Mouse (Mus musculus): ENCODE results near the gene Engase. TPM values are rescaled to one million over a fixed set of nuclear protein-coding genes. Genes with fewer than 3 reads are reported as not detected.

Engase gene
- polyA plus RNA-seq, 1 experiment, result 8.3 TPM

DNA sequence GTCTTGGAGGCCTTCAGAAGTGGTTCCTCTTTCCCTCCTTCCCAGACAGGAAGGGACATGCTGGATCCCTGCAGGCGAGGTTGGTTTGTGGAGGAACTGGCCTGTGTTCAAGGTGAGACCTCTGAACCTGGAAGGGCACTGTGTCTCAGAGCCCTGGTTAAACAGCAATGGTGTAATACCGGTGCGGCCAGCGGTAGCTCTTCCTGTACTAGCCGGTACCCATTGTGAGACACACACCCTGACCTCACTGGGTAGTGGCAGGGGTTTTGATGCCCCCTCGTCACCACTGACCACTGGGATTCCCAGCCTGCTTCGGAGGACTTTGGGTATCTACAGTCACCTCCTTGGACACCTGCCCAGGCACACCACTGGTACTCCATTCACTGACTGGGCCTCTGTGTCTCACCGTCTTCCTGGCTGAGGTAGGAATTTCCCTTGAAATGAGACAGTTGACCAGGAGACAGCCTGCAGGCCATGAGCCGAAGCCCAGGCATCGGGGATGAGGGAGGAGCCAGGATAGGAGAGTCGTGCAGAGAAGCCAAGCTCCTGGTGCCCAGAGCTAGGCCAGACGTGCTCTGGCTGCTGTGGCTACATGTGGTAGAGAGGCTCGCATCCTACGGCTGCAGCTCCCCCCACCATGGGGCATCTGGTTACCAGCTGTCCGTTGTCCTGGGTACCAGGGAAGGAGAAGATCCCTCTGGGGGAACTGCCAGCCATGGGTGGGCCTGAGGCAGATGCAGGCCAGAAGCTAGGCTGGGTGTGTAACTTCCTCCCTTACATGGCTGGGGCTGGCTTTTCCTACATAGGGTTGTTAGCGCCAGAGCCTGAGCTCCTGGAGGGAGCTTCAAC, 45.3 kb upstream of the Engase start:
- Histone ChIP-seq H3K4me1 (ENCODE audit: control insufficient read depth, insufficient read depth, low read length) (peaks cover 11% of the 10 kb centered on the region), H3K4me3 (replicated peaks; ENCODE audit: insufficient read depth, low read depth, low read length) (no peak overlapping the region), H3K27ac (ENCODE audit: insufficient read depth, low read length) (no peak overlapping the region), H3K27me3 (ENCODE audit: control insufficient read depth, insufficient read depth, low read length) (no peaks in the 10 kb centered on the region)
- no peak for DNase-seq
- TF ChIP-seq POLR2A (IDR thresholded peaks at IDR 0.05; ENCODE audit: borderline replicate concordance, insufficient read depth, low read length), result no peak
- TF ChIP-seq CTCF (IDR thresholded peaks at IDR 0.05; ENCODE audit: borderline replicate concordance, insufficient read depth, low read depth, low read length), result no peak
- WGBS, result 84% methylated on average over 16 of the region's 16 CpGs

GRCm38 (mm10) chr11:118433398-118433868, 43.2 kb upstream of the Engase start:
- no peak overlapping the region for H3K27ac ChIP-seq (ENCODE audit: insufficient read depth, low read length)
- no peak for DNase-seq
- H3K4me3 ChIP-seq (replicated peaks; ENCODE audit: insufficient read depth, low read depth, low read length), result no peak overlapping the region
- H3K4me1 ChIP-seq (ENCODE audit: control insufficient read depth, insufficient read depth, low read length), result peaks cover 28% of the 10 kb centered on the region
- no peaks in the 10 kb centered on the region for H3K27me3 ChIP-seq (ENCODE audit: control insufficient read depth, insufficient read depth, low read length)
- TF ChIP-seq CTCF (IDR thresholded peaks at IDR 0.05; ENCODE audit: borderline replicate concordance, insufficient read depth, low read depth, low read length), result no peak
- TF ChIP-seq POLR2A (IDR thresholded peaks at IDR 0.05; ENCODE audit: borderline replicate concordance, insufficient read depth, low read length), result no peak
- 63% methylated on average over 10 of the region's 10 CpGs for WGBS

- H3K4me3 ChIP-seq (replicated peaks; ENCODE audit: insufficient read depth, low read depth, low read length), result no peak overlapping the region
- H3K4me1 ChIP-seq (ENCODE audit: control insufficient read depth, insufficient read depth, low read length), result peaks cover 30% of the 10 kb centered on the region
- WGBS, result 73% methylated on average over 13 of the region's 13 CpGs
- DNase-seq, result no peak
- no peak overlapping the region for H3K27ac ChIP-seq (ENCODE audit: insufficient read depth, low read length)
- no peaks in the 10 kb centered on the region for H3K27me3 ChIP-seq (ENCODE audit: control insufficient read depth, insufficient read depth, low read length)
- TF ChIP-seq POLR2A (IDR thresholded peaks at IDR 0.05; ENCODE audit: borderline replicate concordance, insufficient read depth, low read length) (no peak), CTCF (IDR thresholded peaks at IDR 0.05; ENCODE audit: borderline replicate concordance, insufficient read depth, low read depth, low read length) (no peak)
Observed at GRCm38 (mm10) chr11:118434093-118434492, 42.5 kb upstream of the Engase start.

- DNase-seq, result peak; percentile 76 to 81
- Histone ChIP-seq H3K4me3 (replicated peaks; ENCODE audit: insufficient read depth, low read depth, low read length) (no peak overlapping the region), H3K27me3 (ENCODE audit: control insufficient read depth, insufficient read depth, low read length) (no peaks in the 10 kb centered on the region), H3K27ac (ENCODE audit: insufficient read depth, low read length) (no peak overlapping the region), H3K4me1 (ENCODE audit: control insufficient read depth, insufficient read depth, low read length) (peaks cover 29% of the 10 kb centered on the region)
- TF ChIP-seq POLR2A (IDR thresholded peaks at IDR 0.05; ENCODE audit: borderline replicate concordance, insufficient read depth, low read length) (no peak), CTCF (IDR thresholded peaks at IDR 0.05; ENCODE audit: borderline replicate concordance, insufficient read depth, low read depth, low read length) (peak; percentile 66)
- under 1% methylated on average over 6 of the region's 6 CpGs for WGBS
Observed at GRCm38 (mm10) chr11:118436471-118436935, 40.1 kb upstream of the Engase start.

- TF ChIP-seq POLR2A (IDR thresholded peaks at IDR 0.05; ENCODE audit: borderline replicate concordance, insufficient read depth, low read length), result no peak
- no peak for TF ChIP-seq CTCF (IDR thresholded peaks at IDR 0.05; ENCODE audit: borderline replicate concordance, insufficient read depth, low read depth, low read length)
Observed at GRCm38 (mm10) chr11:118438665-118439414, 37.8 kb upstream of the Engase start.

DNA sequence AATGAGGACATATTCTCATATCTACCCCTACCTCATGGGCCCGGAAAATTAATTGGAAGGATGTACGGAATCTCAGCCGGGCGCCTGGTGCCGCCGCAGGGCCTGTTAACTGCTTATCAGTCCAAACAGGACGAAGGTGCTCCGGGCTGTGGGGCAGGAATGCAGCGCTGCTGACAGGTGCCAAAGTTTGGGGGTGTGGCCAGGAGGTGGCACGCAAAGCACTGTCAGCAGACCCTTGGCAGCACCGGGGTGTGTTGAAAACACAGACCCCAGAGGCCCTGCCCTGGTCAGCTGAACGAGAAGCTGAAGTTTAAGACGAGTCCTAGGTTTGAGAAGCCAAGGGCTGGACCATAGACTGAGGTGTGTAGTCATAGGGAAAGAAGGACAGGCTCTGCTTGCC, 33.9 kb upstream of the Engase start:
- WGBS, result 88% methylated on average over 13 of the region's 13 CpGs
- Histone ChIP-seq H3K4me3 (replicated peaks; ENCODE audit: insufficient read depth, low read depth, low read length) (no peak overlapping the region), H3K27me3 (ENCODE audit: control insufficient read depth, insufficient read depth, low read length) (no peaks in the 10 kb centered on the region), H3K4me1 (ENCODE audit: control insufficient read depth, insufficient read depth, low read length) (peaks cover 18% of the 10 kb centered on the region), H3K27ac (ENCODE audit: insufficient read depth, low read length) (no peak overlapping the region)
- DNase-seq, result no peak
- TF ChIP-seq POLR2A (IDR thresholded peaks at IDR 0.05; ENCODE audit: borderline replicate concordance, insufficient read depth, low read length) (no peak), CTCF (IDR thresholded peaks at IDR 0.05; ENCODE audit: borderline replicate concordance, insufficient read depth, low read depth, low read length) (no peak)

More at GRCm38 (mm10) chr11:118438665-118439414, 37.8 kb upstream of the Engase start:
- H3K27me3 ChIP-seq (ENCODE audit: control insufficient read depth, insufficient read depth, low read length), result no peaks in the 10 kb centered on the region
- no peak overlapping the region for H3K4me3 ChIP-seq (replicated peaks; ENCODE audit: insufficient read depth, low read depth, low read length)
- DNase-seq, result no peak
- H3K27ac ChIP-seq (ENCODE audit: insufficient read depth, low read length), result no peak overlapping the region
- WGBS, result 53% methylated on average over 11 of the region's 11 CpGs
- peaks cover 29% of the 10 kb centered on the region for H3K4me1 ChIP-seq (ENCODE audit: control insufficient read depth, insufficient read depth, low read length)

GRCm38 (mm10) chr11:118443201-118443970, 33.2 kb upstream of the Engase start:
- Histone ChIP-seq H3K27me3 (ENCODE audit: control insufficient read depth, insufficient read depth, low read length) (no peaks in the 10 kb centered on the region), H3K27ac (ENCODE audit: insufficient read depth, low read length) (no peak overlapping the region), H3K4me1 (ENCODE audit: control insufficient read depth, insufficient read depth, low read length) (peaks cover 19% of the 10 kb centered on the region), H3K4me3 (replicated peaks; ENCODE audit: insufficient read depth, low read depth, low read length) (no peak overlapping the region)
- peak; percentile 40 to 68 for DNase-seq
- peak; percentile 82 for TF ChIP-seq CTCF (IDR thresholded peaks at IDR 0.05; ENCODE audit: borderline replicate concordance, insufficient read depth, low read depth, low read length)
- TF ChIP-seq POLR2A (IDR thresholded peaks at IDR 0.05; ENCODE audit: borderline replicate concordance, insufficient read depth, low read length), result no peak
- 37% methylated on average over 11 of the region's 11 CpGs for WGBS

All from cerebellum, adult 2 months (tissue).